Mouse (Mus musculus) CH12.LX (cell line): Measurements from ENCODE around the gene Tmem8. TPM values are rescaled to one million over a fixed set of nuclear protein-coding genes. Genes with fewer than 3 reads are reported as not detected.

ENCODE experiments used
- DNase-seq: peaks from one replicate; pipeline ENCODE4 v3.0.0-alpha.2; 2013; ENCODE audit errors: extremely low read depth
- H3K27ac ChIP-seq: 2 replicates; pipeline ENCODE4 v1.5.1; 2012; ENCODE audit warnings: low read depth, mild to moderate bottlenecking, control low read depth, moderate library complexity; ENCODE audit not compliant: insufficient read depth
- H3K27me3 ChIP-seq: replicated peaks from 2 replicates; pipeline ENCODE3; 2012; ENCODE audit warnings: inconsistent platforms
- H3K36me3 ChIP-seq, 2 experiments: replicated peaks in 1 of 2; 2 replicates each; pipeline versions ENCODE3 to v1.6.1; 2012; ENCODE audit warnings: inconsistent platforms in 1 of 2, low read length in 1 of 2, mild to moderate bottlenecking in 1 of 2, mixed read lengths in 1 of 2, moderate library complexity in 1 of 2; ENCODE audit not compliant: control insufficient read depth in 1 of 2, insufficient read depth in 1 of 2
- H3K4me1 ChIP-seq, 2 experiments: 2 replicates each; pipeline ENCODE4 v1.6.1; 2012; ENCODE audit warnings: inconsistent platforms in 1 of 2, moderate library complexity in 1 of 2; ENCODE audit not compliant: insufficient read depth in 2 of 2, control insufficient read depth in 1 of 2
- H3K4me2 ChIP-seq: 2 replicates; pipeline ENCODE4 v1.6.1; 2012; ENCODE audit warnings: low read depth, mild to moderate bottlenecking, control low read depth; ENCODE audit not compliant: poor library complexity, insufficient read depth, severe bottlenecking
- H3K4me3 ChIP-seq, 3 experiments: fragments of 150-350 bp in 1 of 3; sonication (generic) in 1 of 3; replicated peaks in 1 of 3; 2 replicates each; pipeline versions ENCODE3 to v1.5.1; 2011 to 2012; ENCODE audit warnings: low read depth in 2 of 3, low read length in 2 of 3, mild to moderate bottlenecking in 2 of 3, moderate library complexity in 2 of 3, control low read depth in 1 of 3, improper control_type of control experiment in 1 of 3, inconsistent platforms in 1 of 3, mixed read lengths in 1 of 3; ENCODE audit not compliant: poor library complexity in 1 of 3
- H3K79me2 ChIP-seq: replicated peaks from 2 replicates; pipeline ENCODE4 v1.6.1; 2012; ENCODE audit warnings: mild to moderate bottlenecking, moderate library complexity; ENCODE audit not compliant: control insufficient read depth, poor library complexity, insufficient read depth, severe bottlenecking; ENCODE audit errors: extremely low read depth
- H3K9ac ChIP-seq: 2 replicates; pipeline ENCODE4 v1.6.1; 2012; ENCODE audit warnings: low read depth, mild to moderate bottlenecking, control low read depth, moderate library complexity; ENCODE audit not compliant: insufficient read depth
- H3K9me3 ChIP-seq: replicated peaks from 2 replicates; pipeline ENCODE3; 2012; ENCODE audit warnings: low read length, inconsistent platforms, mixed read lengths
- BHLHE40 ChIP-seq: IDR thresholded peaks from 2 replicates; pipeline ENCODE4 v1.6.1; 2011; ENCODE audit warnings: mild to moderate bottlenecking, low read depth, low read length, improper control_type of control experiment
- CHD1 ChIP-seq: IDR thresholded peaks from 2 replicates; pipeline ENCODE4 v1.6.1; 2012; ENCODE audit warnings: low read depth, low read length, improper control_type of control experiment, inconsistent platforms
- CHD2 ChIP-seq: IDR thresholded peaks from 2 replicates; pipeline ENCODE4 v1.6.1; 2011; ENCODE audit warnings: low read length, improper control_type of control experiment
- E2F4 ChIP-seq: IDR thresholded peaks from 2 replicates; pipeline ENCODE4 v1.6.1; 2011; ENCODE audit warnings: low read depth, low read length, improper control_type of control experiment; ENCODE audit not compliant: insufficient replicate concordance
- ELF1 ChIP-seq: IDR thresholded peaks from 2 replicates; pipeline ENCODE4 v1.6.1; 2014; ENCODE audit warnings: low read depth, mild to moderate bottlenecking, inconsistent platforms, low read length, improper control_type of control experiment
- EP300 ChIP-seq: IDR thresholded peaks from 2 replicates; pipeline ENCODE4 v1.6.1; 2011; ENCODE audit warnings: low read length, improper control_type of control experiment
- ETS1 ChIP-seq: conservative IDR thresholded peaks from 2 replicates; pipeline ENCODE4 v1.6.1; 2012; ENCODE audit warnings: low read depth, mild to moderate bottlenecking, inconsistent platforms, low read length, improper control_type of control experiment, moderate library complexity
- GABPA ChIP-seq: IDR thresholded peaks from 2 replicates; pipeline ENCODE4 v1.6.1; 2012; ENCODE audit warnings: low read depth, low read length, improper control_type of control experiment, inconsistent platforms; ENCODE audit not compliant: insufficient replicate concordance
- HCFC1 ChIP-seq: IDR thresholded peaks from 2 replicates; pipeline ENCODE4 v1.6.1; 2012; ENCODE audit warnings: low read depth, mild to moderate bottlenecking, inconsistent platforms, low read length, improper control_type of control experiment
- IRF4 ChIP-seq: IDR thresholded peaks from 2 replicates; pipeline ENCODE4 v1.6.1; 2014; ENCODE audit warnings: low read depth, mild to moderate bottlenecking, inconsistent platforms, low read length, improper control_type of control experiment
- JUN ChIP-seq: IDR thresholded peaks from 2 replicates; pipeline ENCODE4 v1.6.1; 2011; ENCODE audit warnings: low read depth, mild to moderate bottlenecking, low read length, improper control_type of control experiment, moderate library complexity; ENCODE audit not compliant: insufficient read depth
- KAT2A ChIP-seq: IDR thresholded peaks from 2 replicates; pipeline ENCODE4 v1.6.1; 2012; ENCODE audit warnings: low read length, improper control_type of control experiment, inconsistent platforms; ENCODE audit not compliant: insufficient replicate concordance
- MAFK ChIP-seq: IDR thresholded peaks from 2 replicates; pipeline ENCODE4 v1.6.1; 2011; ENCODE audit warnings: low read length, improper control_type of control experiment; ENCODE audit not compliant: insufficient replicate concordance
- MAX ChIP-seq: IDR thresholded peaks from 2 replicates; pipeline ENCODE4 v1.6.1; 2011; ENCODE audit warnings: low read length, improper control_type of control experiment
- MAZ ChIP-seq: IDR thresholded peaks from 2 replicates; pipeline ENCODE4 v1.6.1; 2012; ENCODE audit warnings: low read depth, mild to moderate bottlenecking, inconsistent platforms, low read length, improper control_type of control experiment, moderate library complexity
- MEF2A ChIP-seq: IDR thresholded peaks from 2 replicates; pipeline ENCODE4 v1.6.1; 2014; ENCODE audit warnings: low read depth, mild to moderate bottlenecking, inconsistent platforms, low read length, improper control_type of control experiment, borderline replicate concordance
- NELFE ChIP-seq: IDR thresholded peaks from 2 replicates; pipeline ENCODE4 v1.6.1; 2011; ENCODE audit warnings: low read depth, low read length, improper control_type of control experiment
- NRF1 ChIP-seq: IDR thresholded peaks from 2 replicates; pipeline ENCODE4 v1.6.1; 2014; ENCODE audit warnings: low read depth, mild to moderate bottlenecking, inconsistent platforms, low read length, improper control_type of control experiment, moderate library complexity
- PAX5 ChIP-seq: IDR thresholded peaks from 2 replicates; pipeline ENCODE4 v1.6.1; 2012; ENCODE audit warnings: low read length, inconsistent platforms, mixed read lengths
- POLR2A ChIP-seq: IDR thresholded peaks from 2 replicates; pipeline ENCODE4 v1.6.1; 2011; ENCODE audit warnings: low read depth, mild to moderate bottlenecking, improper control_type of control experiment, low read length
- POLR2AphosphoS2 ChIP-seq: IDR thresholded peaks from 2 replicates; pipeline ENCODE4 v1.6.1; 2011; ENCODE audit warnings: low read depth, low read length, improper control_type of control experiment
- RAD21 ChIP-seq: IDR thresholded peaks from 2 replicates; pipeline ENCODE4 v1.6.1; 2011; ENCODE audit warnings: low read depth, mild to moderate bottlenecking, low read length, improper control_type of control experiment, moderate library complexity
- RCOR1 ChIP-seq: conservative IDR thresholded peaks from 2 replicates; pipeline ENCODE4 v1.6.1; 2012; ENCODE audit warnings: low read depth, mild to moderate bottlenecking, inconsistent platforms, low read length, improper control_type of control experiment
- SIN3A ChIP-seq: IDR thresholded peaks from 2 replicates; pipeline ENCODE4 v1.6.1; 2012; ENCODE audit warnings: low read length, improper control_type of control experiment, inconsistent platforms
- TBP ChIP-seq: conservative IDR thresholded peaks from 2 replicates; pipeline ENCODE4 v1.6.1; 2011; ENCODE audit warnings: low read depth, low read length, improper control_type of control experiment
- TCF12 ChIP-seq: IDR thresholded peaks from 2 replicates; pipeline ENCODE4 v1.6.1; 2014; ENCODE audit warnings: low read depth, mild to moderate bottlenecking, inconsistent platforms, low read length, improper control_type of control experiment
- USF1 ChIP-seq: IDR thresholded peaks from 2 replicates; pipeline ENCODE4 v1.6.1; 2014; ENCODE audit warnings: low read depth, mild to moderate bottlenecking, inconsistent platforms, low read length, improper control_type of control experiment
- USF2 ChIP-seq: conservative IDR thresholded peaks from 2 replicates; pipeline ENCODE4 v1.6.1; 2011; ENCODE audit warnings: low read depth, low read length, improper control_type of control experiment
- ZC3H11A ChIP-seq: IDR thresholded peaks from 2 replicates; pipeline ENCODE4 v1.6.1; 2012; ENCODE audit warnings: low read depth, mild to moderate bottlenecking, inconsistent platforms, low read length, improper control_type of control experiment
- ZKSCAN1 ChIP-seq: IDR thresholded peaks from 2 replicates; pipeline ENCODE4 v1.6.1; 2012; ENCODE audit warnings: low read depth, inconsistent platforms, low read length, improper control_type of control experiment, borderline replicate concordance
- ZMIZ1 ChIP-seq: IDR thresholded peaks from 2 replicates; pipeline ENCODE4 v1.6.1; 2012; ENCODE audit warnings: low read depth, mild to moderate bottlenecking, inconsistent platforms, low read length, improper control_type of control experiment
- ZNF384 ChIP-seq: IDR thresholded peaks from 2 replicates; pipeline ENCODE4 v1.6.1; 2012; ENCODE audit warnings: low read depth, low read length, improper control_type of control experiment, inconsistent platforms
- dilution Hi-C: fragments of 300-500 bp; cut with MboI; formaldehyde crosslinking; loops from 2 replicates; pipeline ENCODE4 v1.14.3; 2020; ENCODE audit warnings: low sequenced_read_pairs; ENCODE audit not compliant: extremely low pct_unique_long_range_greater_than_20kb, extremely low pct_ligation_motif_present
- in situ Hi-C: fragments of 300-500 bp; cut with MboI; formaldehyde crosslinking; loops from 3 replicates; pipeline ENCODE4 v1.14.3; 2019; ENCODE audit warnings: low sequenced_read_pairs, low pct_ligation_motif_present, low pct_unique_long_range_greater_than_20kb, mixed read lengths
- polyA plus RNA-seq: library from polyadenylated mRNA; unstranded; fragments of >175 nt; gene quantifications from 2 replicates; pipeline ENCODE4 v1.2.1, GENCODE M21; 2012; ENCODE audit warnings: low read depth; ENCODE audit not compliant: insufficient read length
- total RNA-seq, 2 experiments: library from RNA; depleted of rRNA; stranded (reverse); fragments of 300-350 nt in 1 of 2; fragments of >200 nt in 1 of 2; gene quantifications; 2 replicates each; pipeline ENCODE4 v1.2.3; 2012 to 2014

Tmem8 gene
- total and polyA plus RNA-seq, 3 experiments = 2.8 to 4.6 (median 3.6) TPM

GRCm38 (mm10) chr17:26162736-26163135 is 49.6 kb downstream of the Tmem8 start:
- peaks cover 9 to 46% of the 10 kb centered on the region in 2 experiments for H3K36me3 ChIP-seq
- H3K79me2 ChIP-seq = peaks cover 18% of the 10 kb centered on the region
- no peaks in the 10 kb centered on the region for H3K9me3 ChIP-seq
- TF ChIP-seq CHD1 (no peak), USF2 (no peak), PAX5 (no peak), BHLHE40 (no peak), MAFK (no peak), ZKSCAN1 (no peak), MAZ (no peak)
- dilution Hi-C loops (no loop called here), in situ Hi-C loops (no loop called here)
- no peak overlapping the region for H3K27ac ChIP-seq
- no peak overlapping the region for H3K9ac ChIP-seq
- DNase-seq = no peak
- H3K4me1 ChIP-seq = peaks cover 22 to 36% of the 10 kb centered on the region in 2 experiments
- no peak overlapping the region for H3K4me3 ChIP-seq
- no peaks in the 10 kb centered on the region for H3K27me3 ChIP-seq
- no peak overlapping the region for H3K4me2 ChIP-seq

- no peaks in the 10 kb centered on the region for H3K27me3 ChIP-seq
- peaks cover 29 to 43% of the 10 kb centered on the region in 2 experiments for H3K4me1 ChIP-seq
- peaks cover 5% of the 10 kb centered on the region; the same call in 1 of the 2 replicates for H3K79me2 ChIP-seq
- peak overlapping the region; percentile 55 for H3K27ac ChIP-seq
- dilution Hi-C loops = no loop called here
- in situ Hi-C loops = no loop called here
- peaks cover 4 to 53% of the 10 kb centered on the region in 2 experiments for H3K36me3 ChIP-seq
- no peak overlapping the region; the same call in 1 of the 2 replicates for H3K9ac ChIP-seq
- H3K4me3 ChIP-seq = no peak overlapping the region
- no peaks in the 10 kb centered on the region for H3K9me3 ChIP-seq
- peak; percentile 83 for DNase-seq
- peak overlapping the region; percentile 1; the same call in 1 of the 2 replicates for H3K4me2 ChIP-seq
- TF ChIP-seq GABPA (no peak), MAX (peak; percentile 49; the same call in 1 of the 2 replicates), ZC3H11A (no peak), RAD21 (no peak), NELFE (no peak), EP300 (peak; percentile 97), RCOR1 (peak; percentile 24; the same call in 1 of the 2 replicates), PAX5 (no peak), TBP (peak; percentile 47), CHD2 (no peak; the same call in 1 of the 2 replicates), ETS1 (peak; percentile 36), ZMIZ1 (no peak), TCF12 (peak; percentile 54; the same call in 1 of the 2 replicates), MEF2A (no peak), SIN3A (no peak; the same call in 1 of the 2 replicates), CHD1 (no peak), MAFK (peak; percentile 62), ZKSCAN1 (no peak), NRF1 (no peak), IRF4 (peak; percentile 91), E2F4 (no peak), USF2 (no peak), USF1 (no peak), KAT2A (no peak), HCFC1 (no peak), ZNF384 (no peak), ELF1 (peak; percentile 70), POLR2AphosphoS2 (no peak), JUN (peak; percentile 46; the same call in 1 of the 2 replicates), POLR2A (no peak)
Observed at GRCm38 (mm10) chr17:26168039-26168438, 54.9 kb downstream of the Tmem8 start.
